Mouse (Mus musculus): Measurements from ENCODE around the gene Aatk. TPM values are rescaled to one million over a fixed set of nuclear protein-coding genes. Genes with fewer than 3 reads are reported as not detected.

Aatk gene
- total RNA-seq, 1 experiment = 1.2 TPM

GRCm38 (mm10) chr11:119970021-119970851 lies 76.7 kb downstream of the Aatk start:
- H3K4me3 ChIP-seq (ENCODE audit: insufficient read depth in 1 of 2, low read depth in 1 of 2, low read length in 2 of 2, poor library complexity in 1 of 2, severe bottlenecking in 1 of 2) = no peak overlapping the region
- DNase-seq (ENCODE audit: low read depth, low spot score) = no peak
- H3K36me3 ChIP-seq (ENCODE audit: control insufficient read depth, insufficient read depth, low read length, poor library complexity, severe bottlenecking) = 0 out of 2 replicates have a peak, but pooled peaks cover under 1% of the 10 kb centered on the region
- H3K9ac ChIP-seq (ENCODE audit: insufficient read depth, low read depth, low read length, poor library complexity, severe bottlenecking) = no peak overlapping the region
- no peaks in the 10 kb centered on the region for H3K9me3 ChIP-seq (ENCODE audit: control insufficient read depth, insufficient read depth, low read depth, low read length)
- H3K4me1 ChIP-seq (ENCODE audit: control insufficient read depth in 2 of 2, insufficient read depth in 2 of 2, low read length in 2 of 2, poor library complexity in 1 of 2) = peaks cover 0 to 4% of the 10 kb centered on the region in 2 experiments; a peak in 2 of 4 replicates
- in situ Hi-C loops (cut with MboI; ENCODE audit: low sequenced_read_pairs in 2 of 2, unreplicated experiment in 2 of 2) = no loop called here
- TF ChIP-seq MAFK (IDR thresholded peaks at IDR 0.05; ENCODE audit: insufficient read depth, low read depth, low read length) (no peak), CHD2 (IDR thresholded peaks at IDR 0.05; ENCODE audit: low read depth, low read length) (no peak), ZC3H11A (IDR thresholded peaks at IDR 0.05; ENCODE audit: borderline replicate concordance, low read depth, low read length) (no peak), ZNF384 (IDR thresholded peaks at IDR 0.05; ENCODE audit: low read depth, low read length) (no peak), HCFC1 (IDR thresholded peaks at IDR 0.05; ENCODE audit: borderline replicate concordance, insufficient read depth, low read length) (no peak)
- no peak overlapping the region for H3K27ac ChIP-seq (ENCODE audit: insufficient read depth, low read depth, low read length, poor library complexity, severe bottlenecking)

- no peak overlapping the region for H3K4me3 ChIP-seq (ENCODE audit: insufficient read depth in 1 of 2, low read depth in 1 of 2, low read length in 2 of 2, poor library complexity in 1 of 2, severe bottlenecking in 1 of 2)
- no peak for DNase-seq (ENCODE audit: low read depth, low spot score)
- H3K36me3 ChIP-seq (ENCODE audit: control insufficient read depth, insufficient read depth, low read length, poor library complexity, severe bottlenecking) = 0 out of 2 replicates have a peak, but pooled peaks cover 3% of the 10 kb centered on the region
- H3K9ac ChIP-seq (ENCODE audit: insufficient read depth, low read depth, low read length, poor library complexity, severe bottlenecking) = no peak overlapping the region
- TF ChIP-seq MAFK (IDR thresholded peaks at IDR 0.05; ENCODE audit: insufficient read depth, low read depth, low read length) (no peak), ZNF384 (IDR thresholded peaks at IDR 0.05; ENCODE audit: low read depth, low read length) (no peak), HCFC1 (IDR thresholded peaks at IDR 0.05; ENCODE audit: borderline replicate concordance, insufficient read depth, low read length) (no peak), ZC3H11A (IDR thresholded peaks at IDR 0.05; ENCODE audit: borderline replicate concordance, low read depth, low read length) (no peak), CHD2 (IDR thresholded peaks at IDR 0.05; ENCODE audit: low read depth, low read length) (no peak)
- no peaks in the 10 kb centered on the region for H3K9me3 ChIP-seq (ENCODE audit: control insufficient read depth, insufficient read depth, low read depth, low read length)
- in situ Hi-C loops (cut with MboI; ENCODE audit: low sequenced_read_pairs in 2 of 2, unreplicated experiment in 2 of 2) = no loop called here
- no peak overlapping the region for H3K27ac ChIP-seq (ENCODE audit: insufficient read depth, low read depth, low read length, poor library complexity, severe bottlenecking)
- peaks cover 0 to 4% of the 10 kb centered on the region in 2 experiments; a peak in 2 of 4 replicates for H3K4me1 ChIP-seq (ENCODE audit: control insufficient read depth in 2 of 2, insufficient read depth in 2 of 2, low read length in 2 of 2, poor library complexity in 1 of 2)
These were observed 79.1 kb downstream of the Aatk start for GRCm38 (mm10) chr11:119967892-119968291.

GRCm38 (mm10) chr11:119967401-119967800 lies 79.6 kb downstream of the Aatk start:
- in situ Hi-C loops (cut with MboI; ENCODE audit: low sequenced_read_pairs in 2 of 2, unreplicated experiment in 2 of 2) = no loop called here
- Histone ChIP-seq H3K9ac (ENCODE audit: insufficient read depth, low read depth, low read length, poor library complexity, severe bottlenecking) (no peak overlapping the region), H3K4me1 (ENCODE audit: control insufficient read depth in 2 of 2, insufficient read depth in 2 of 2, low read length in 2 of 2, poor library complexity in 1 of 2) (peaks cover 0 to 4% of the 10 kb centered on the region in 2 experiments; a peak in 2 of 4 replicates), H3K27ac (ENCODE audit: insufficient read depth, low read depth, low read length, poor library complexity, severe bottlenecking) (no peak overlapping the region), H3K4me3 (ENCODE audit: insufficient read depth in 1 of 2, low read depth in 1 of 2, low read length in 2 of 2, poor library complexity in 1 of 2, severe bottlenecking in 1 of 2) (no peak overlapping the region), H3K36me3 (ENCODE audit: control insufficient read depth, insufficient read depth, low read length, poor library complexity, severe bottlenecking) (0 out of 2 replicates have a peak, but pooled peaks cover 3% of the 10 kb centered on the region), H3K9me3 (ENCODE audit: control insufficient read depth, insufficient read depth, low read depth, low read length) (no peaks in the 10 kb centered on the region)
- no peak for DNase-seq (ENCODE audit: low read depth, low spot score)
- TF ChIP-seq HCFC1 (IDR thresholded peaks at IDR 0.05; ENCODE audit: borderline replicate concordance, insufficient read depth, low read length) = no peak
- TF ChIP-seq CHD2 (IDR thresholded peaks at IDR 0.05; ENCODE audit: low read depth, low read length) = no peak
- TF ChIP-seq ZC3H11A (IDR thresholded peaks at IDR 0.05; ENCODE audit: borderline replicate concordance, low read depth, low read length) = no peak
- TF ChIP-seq ZNF384 (IDR thresholded peaks at IDR 0.05; ENCODE audit: low read depth, low read length) = no peak
- TF ChIP-seq MAFK (IDR thresholded peaks at IDR 0.05; ENCODE audit: insufficient read depth, low read depth, low read length) = no peak

DNA sequence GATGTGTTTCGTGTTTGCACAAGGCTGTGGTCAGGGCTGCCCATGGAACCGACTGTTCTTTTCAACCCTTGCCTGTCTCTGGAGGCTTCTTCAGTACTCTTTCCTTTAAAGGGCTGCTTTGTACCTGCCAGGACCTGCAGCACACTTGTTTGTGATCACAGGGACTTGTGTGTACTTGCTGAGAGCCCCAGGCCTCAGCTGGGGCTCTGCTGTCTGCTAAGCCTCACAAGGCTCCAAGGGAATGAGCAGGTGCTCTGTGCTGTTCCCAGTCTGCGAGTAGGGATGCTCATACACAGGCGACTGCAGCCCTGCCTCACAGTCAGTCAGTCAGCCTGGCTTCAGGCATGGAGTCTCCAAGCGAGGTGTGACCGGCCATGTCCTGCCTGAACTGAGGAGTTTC lies 80.7 kb downstream of the Aatk start:
- no peaks in the 10 kb centered on the region for H3K9me3 ChIP-seq (ENCODE audit: control insufficient read depth, insufficient read depth, low read depth, low read length)
- no peak for DNase-seq (ENCODE audit: low read depth, low spot score)
- no peak overlapping the region for H3K27ac ChIP-seq (ENCODE audit: insufficient read depth, low read depth, low read length, poor library complexity, severe bottlenecking)
- peaks cover 0 to 4% of the 10 kb centered on the region in 2 experiments; a peak in 1 of 4 replicates for H3K4me1 ChIP-seq (ENCODE audit: control insufficient read depth in 2 of 2, insufficient read depth in 2 of 2, low read length in 2 of 2, poor library complexity in 1 of 2)
- H3K9ac ChIP-seq (ENCODE audit: insufficient read depth, low read depth, low read length, poor library complexity, severe bottlenecking) = no peak overlapping the region
- H3K36me3 ChIP-seq (ENCODE audit: control insufficient read depth, insufficient read depth, low read length, poor library complexity, severe bottlenecking) = 0 out of 2 replicates have a peak, but pooled peaks cover 3% of the 10 kb centered on the region
- in situ Hi-C loops (cut with MboI; ENCODE audit: low sequenced_read_pairs in 2 of 2, unreplicated experiment in 2 of 2) = no loop called here
- no peak overlapping the region for H3K4me3 ChIP-seq (ENCODE audit: insufficient read depth in 1 of 2, low read depth in 1 of 2, low read length in 2 of 2, poor library complexity in 1 of 2, severe bottlenecking in 1 of 2)
- TF ChIP-seq CHD2 (IDR thresholded peaks at IDR 0.05; ENCODE audit: low read depth, low read length) (no peak), MAFK (IDR thresholded peaks at IDR 0.05; ENCODE audit: insufficient read depth, low read depth, low read length) (no peak), ZNF384 (IDR thresholded peaks at IDR 0.05; ENCODE audit: low read depth, low read length) (no peak), ZC3H11A (IDR thresholded peaks at IDR 0.05; ENCODE audit: borderline replicate concordance, low read depth, low read length) (no peak), HCFC1 (IDR thresholded peaks at IDR 0.05; ENCODE audit: borderline replicate concordance, insufficient read depth, low read length) (no peak)

All from ES-E14 (cell line).